Mouse (Mus musculus): ENCODE results near the gene Mxra8.
A peak's percentile ranks its signal among the peaks of the same experiment; 100 is the strongest.

Mxra8 gene

GRCm38 (mm10) chr4:155839483-155839910 lies at the start of gene Mxra8:
Gene Mxra8, plus strand, starts transcription at chr4:155839680.
- DNase-seq (ENCODE audit: low read depth, low spot score) = no peak

DNA sequence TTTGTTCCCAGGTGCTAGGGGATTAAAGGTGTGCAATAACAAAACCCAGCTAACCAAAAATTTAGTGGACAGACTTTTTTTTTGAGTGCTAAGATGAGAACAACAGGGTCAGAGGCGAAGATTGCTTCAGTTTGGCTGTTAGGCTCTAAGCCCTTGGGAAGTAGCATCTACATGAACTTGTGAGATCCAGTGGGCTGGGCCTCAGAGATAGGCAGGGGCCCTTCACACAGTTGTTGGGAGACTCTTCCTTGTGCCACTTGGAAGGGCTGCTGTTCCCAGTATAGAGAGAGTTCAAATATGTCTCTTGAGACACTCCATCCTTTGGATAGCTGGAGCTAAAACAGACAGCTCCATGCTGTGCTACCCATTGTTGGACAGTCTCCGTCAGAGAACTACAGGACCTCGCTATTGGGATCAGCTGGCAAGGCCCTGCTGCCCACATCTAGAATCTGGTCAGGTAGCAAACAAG lies 49.4 kb upstream of the Mxra8 start, which contains the start of gene Ankrd65:
Gene Ankrd65, plus strand, starts transcription at position 419 of the 469 bp plus-strand sequence.
- DNase-seq (ENCODE audit: low read depth, low spot score) = no peak

GRCm38 (mm10) chr4:155790650-155791161 lies 48.8 kb upstream of the Mxra8 start:
- no peak for DNase-seq (ENCODE audit: low read depth, low spot score)

- peak; percentile 44 for DNase-seq (ENCODE audit: low read depth, low spot score)
Observed at GRCm38 (mm10) chr4:155791240-155791933, 48.1 kb upstream of the Mxra8 start.

DNA sequence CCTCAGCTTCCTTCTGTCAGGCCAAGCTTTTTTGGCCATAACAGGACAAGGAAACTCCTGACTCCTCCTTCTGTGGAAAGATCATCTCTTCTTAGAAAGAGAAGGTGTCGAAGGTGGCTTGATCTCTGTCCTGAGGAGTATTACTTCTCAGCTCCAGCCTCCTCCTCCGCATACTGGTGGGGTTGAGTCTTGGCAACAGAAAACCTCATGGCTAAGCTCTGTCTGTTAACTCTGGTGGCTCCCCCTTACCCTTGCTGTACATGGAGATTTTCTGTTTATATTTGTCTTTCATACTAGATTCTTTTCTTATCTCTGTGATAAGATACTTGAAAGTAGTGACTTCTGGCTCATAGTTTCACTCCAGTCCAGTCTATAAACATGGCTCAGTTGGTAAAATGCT lies 45.8 kb upstream of the Mxra8 start:
- no peak for DNase-seq (ENCODE audit: low read depth, low spot score)

DNA sequence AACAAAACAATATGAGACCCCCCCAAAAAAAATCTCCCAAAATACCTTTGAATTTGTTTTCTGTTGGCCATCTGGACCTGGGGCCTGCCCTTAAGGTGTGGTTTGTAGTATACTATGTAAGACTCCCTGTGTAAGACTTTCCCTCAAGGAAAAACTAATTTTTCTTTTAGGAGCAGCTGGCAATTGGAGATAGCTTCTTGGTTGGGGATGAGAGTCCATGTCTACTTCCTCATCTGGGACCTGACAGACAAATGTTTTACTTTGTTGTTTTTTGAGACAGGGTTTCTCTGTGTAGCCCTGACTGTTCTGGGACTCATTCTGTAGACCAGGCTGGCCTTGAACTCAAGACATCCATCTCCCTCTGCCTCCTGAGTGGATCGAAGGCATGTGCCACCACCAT lies 37.4 kb upstream of the Mxra8 start:
- DNase-seq (ENCODE audit: low read depth, low spot score) = peak; percentile 34

GRCm38 (mm10) chr4:155802741-155803339 lies 36.6 kb upstream of the Mxra8 start, which contains the start of gene Mrpl20:
Gene Mrpl20, plus strand, starts transcription at chr4:155802878.
- peak; percentile 83 for DNase-seq (ENCODE audit: low read depth, low spot score)

GRCm38 (mm10) chr4:155803340-155804041 lies 36.0 kb upstream of the Mxra8 start:
- peak; percentile 96 for DNase-seq (ENCODE audit: low read depth, low spot score)

DNA sequence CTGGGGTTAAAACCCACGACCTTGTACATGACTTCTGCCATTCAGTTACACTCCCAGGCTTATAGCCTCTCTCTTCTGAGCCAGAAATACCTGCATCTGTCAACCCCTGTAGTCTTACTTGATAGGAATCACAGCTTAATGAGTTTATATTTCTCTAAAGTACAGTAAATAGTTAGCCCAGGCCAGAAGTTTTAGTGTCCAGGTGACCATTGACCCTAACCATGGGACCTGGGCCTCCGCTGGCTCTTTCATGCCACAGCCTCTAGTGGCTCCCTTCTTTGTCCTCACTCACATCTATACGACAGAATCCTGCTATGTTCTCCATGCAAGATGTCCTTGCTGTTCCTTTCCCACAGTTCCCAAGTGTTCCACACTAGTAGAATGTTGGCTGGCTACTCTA lies 31.6 kb upstream of the Mxra8 start:
- no peak for DNase-seq (ENCODE audit: low read depth, low spot score)

DNA sequence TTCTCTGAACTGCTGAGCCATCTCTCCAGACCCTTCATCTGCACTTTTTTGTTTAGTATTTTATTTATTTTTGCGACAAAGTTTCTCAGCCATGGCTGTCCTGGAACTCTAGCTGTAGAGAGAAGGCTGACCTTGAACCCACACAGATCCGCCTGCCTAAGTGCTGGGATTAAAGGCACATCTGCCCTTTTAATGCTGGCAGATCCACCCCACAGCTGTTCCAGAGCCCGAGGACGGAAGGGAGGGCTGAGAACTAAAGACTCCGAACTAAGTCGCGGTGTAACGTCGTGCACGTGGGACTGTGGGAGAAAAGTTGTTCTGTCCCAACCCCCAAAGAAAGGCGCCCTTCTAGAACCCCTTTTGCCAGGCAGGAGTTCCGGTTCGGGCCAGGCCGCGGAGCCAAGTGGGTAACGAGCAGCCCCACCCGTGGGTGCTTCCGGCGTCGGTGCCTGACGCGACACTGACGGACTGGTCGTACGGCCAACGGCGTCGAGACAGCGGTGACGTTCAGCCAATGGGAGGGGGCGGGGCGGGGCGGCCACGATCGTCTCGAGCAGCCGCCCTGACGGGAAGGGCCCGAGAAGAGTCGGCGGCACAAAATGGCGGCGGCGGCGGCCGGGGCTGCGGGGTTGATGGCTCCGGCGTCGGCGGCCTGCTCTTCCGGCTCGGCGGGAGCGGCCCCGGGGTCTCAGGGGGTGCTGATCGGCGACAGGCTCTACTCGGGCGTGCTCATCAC lies 27.4 kb upstream of the Mxra8 start, which contains the start of gene Ccnl2:
Gene Ccnl2, plus strand, starts transcription at position 561 of the 736 bp plus-strand sequence.
- DNase-seq (ENCODE audit: low read depth, low spot score) = peak; percentile 100

- DNase-seq (ENCODE audit: low read depth, low spot score) = peak; percentile 51
Observed at GRCm38 (mm10) chr4:155812665-155813181, 26.8 kb upstream of the Mxra8 start.

DNA sequence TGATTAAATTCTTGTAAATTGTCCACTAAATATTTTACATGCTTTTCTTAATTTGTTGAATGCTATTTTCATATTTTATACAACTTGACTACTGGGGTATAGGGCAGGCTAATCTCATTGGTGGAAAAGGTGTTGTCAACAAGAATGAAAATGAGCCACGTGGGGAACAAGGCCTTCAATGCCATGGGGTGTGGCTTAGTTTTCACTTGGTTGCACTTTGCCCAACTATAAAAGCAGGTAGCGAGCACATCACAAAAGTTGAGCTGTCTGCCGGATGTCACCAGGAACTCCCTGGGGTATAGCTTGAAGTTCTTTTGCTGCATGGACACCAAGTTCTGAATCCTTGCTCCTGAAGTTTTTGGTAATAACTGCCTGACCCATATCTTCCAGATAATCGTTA lies 21.9 kb upstream of the Mxra8 start:
- no peak for DNase-seq (ENCODE audit: low read depth, low spot score)

DNA sequence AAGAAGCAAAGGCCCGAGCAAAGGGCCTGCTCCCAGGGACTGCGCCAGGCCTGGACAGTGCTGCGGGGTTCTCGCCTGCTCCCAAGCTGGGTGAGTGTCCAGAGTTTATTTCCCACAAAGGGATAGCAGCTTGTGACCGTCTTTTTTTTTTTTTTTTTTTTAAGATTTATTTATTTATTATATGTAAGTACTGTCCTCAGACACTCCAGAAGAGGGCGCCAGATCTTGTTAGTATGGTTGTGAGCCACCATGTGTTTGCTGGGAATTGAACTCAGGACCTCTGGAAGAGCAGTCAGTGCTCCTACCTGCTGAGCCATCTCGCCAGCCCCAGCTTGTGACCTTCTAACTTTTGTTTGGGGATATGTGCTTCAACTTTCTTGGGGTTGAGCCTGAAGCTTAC lies 18.5 kb upstream of the Mxra8 start:
- DNase-seq (ENCODE audit: low read depth, low spot score) = peak; percentile 53

- no peak for DNase-seq (ENCODE audit: low read depth, low spot score)
Observed at GRCm38 (mm10) chr4:155823443-155823842, 16.0 kb upstream of the Mxra8 start.

- no peak for DNase-seq (ENCODE audit: low read depth, low spot score)
Observed at GRCm38 (mm10) chr4:155829866-155830265, 9.6 kb upstream of the Mxra8 start.

GRCm38 (mm10) chr4:155830596-155830995 lies 8.9 kb upstream of the Mxra8 start:
- DNase-seq (ENCODE audit: low read depth, low spot score) = peak; percentile 74

DNA sequence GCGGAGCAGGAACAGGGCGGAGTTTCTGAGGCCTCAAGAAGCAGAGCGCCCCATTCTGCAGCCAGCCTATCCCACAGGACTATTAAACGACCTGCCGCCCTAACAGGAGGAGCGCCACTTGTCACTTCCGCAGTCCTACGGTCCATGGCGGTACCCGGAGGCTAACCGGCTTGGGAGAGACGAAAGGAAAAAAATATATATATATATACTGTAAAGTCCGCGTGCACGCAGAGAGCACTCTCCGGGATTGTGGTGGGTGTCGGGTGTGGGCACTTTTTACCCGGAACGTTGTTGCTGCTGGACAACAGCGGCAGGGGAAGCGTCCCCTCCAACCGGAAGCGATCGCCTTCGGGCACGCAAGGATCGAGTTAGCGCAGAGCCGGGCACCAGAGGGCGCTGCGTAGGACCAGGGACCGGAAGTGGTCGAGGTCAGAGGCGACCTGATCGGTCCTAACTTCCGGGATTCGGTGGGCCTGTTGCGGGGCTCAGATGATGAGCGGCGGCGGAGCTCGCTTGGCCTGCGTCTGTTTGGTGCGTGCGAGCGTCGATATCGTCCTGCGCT lies 8.2 kb upstream of the Mxra8 start, which contains the start of gene Aurkaip1:
Gene Aurkaip1, plus strand, starts transcription at position 68 of the 562 bp plus-strand sequence.
- DNase-seq (ENCODE audit: low read depth, low spot score) = peak; percentile 99

DNA sequence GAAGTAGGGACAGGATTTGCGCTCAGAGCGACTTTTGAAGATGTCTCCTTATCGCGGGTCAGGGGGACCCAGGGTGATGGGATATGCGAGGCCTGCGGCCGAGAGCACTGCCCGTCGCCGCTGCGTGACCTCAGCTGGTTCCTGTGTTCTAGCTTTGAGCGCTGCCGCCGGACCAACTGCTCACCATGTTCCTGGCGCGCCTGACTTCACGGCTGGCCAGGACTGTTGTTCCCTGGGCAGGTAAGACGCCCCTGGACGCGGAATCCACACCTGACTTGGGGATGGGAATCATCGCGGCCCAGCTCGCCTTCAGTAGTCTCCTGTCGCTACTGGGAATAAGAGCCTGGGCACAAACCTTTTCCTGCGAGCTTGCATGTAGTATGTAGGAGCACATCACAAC lies 7.6 kb upstream of the Mxra8 start:
- no peak for DNase-seq (ENCODE audit: low read depth, low spot score)

DNA sequence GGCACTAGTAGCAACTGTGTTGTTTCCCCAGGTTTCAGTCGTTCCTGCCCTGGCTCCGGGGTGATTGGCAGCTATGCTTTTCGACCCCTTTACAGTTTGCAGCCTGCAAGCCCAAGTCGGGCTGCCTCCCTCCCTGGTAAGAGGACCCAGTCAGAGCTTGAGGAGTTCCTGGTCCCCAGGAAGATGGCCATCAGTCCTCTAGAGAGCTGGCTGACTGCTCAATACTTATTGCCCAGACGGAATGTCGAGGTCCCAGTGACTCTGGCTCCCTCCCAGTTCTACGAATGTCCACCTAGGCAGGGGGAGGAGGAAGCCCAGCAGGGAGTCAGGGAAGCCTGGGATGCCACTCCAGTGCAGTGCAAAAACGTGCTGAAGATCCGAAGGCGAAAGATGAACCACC lies 7.2 kb upstream of the Mxra8 start:
- no peak for DNase-seq (ENCODE audit: low read depth, low spot score)

DNA sequence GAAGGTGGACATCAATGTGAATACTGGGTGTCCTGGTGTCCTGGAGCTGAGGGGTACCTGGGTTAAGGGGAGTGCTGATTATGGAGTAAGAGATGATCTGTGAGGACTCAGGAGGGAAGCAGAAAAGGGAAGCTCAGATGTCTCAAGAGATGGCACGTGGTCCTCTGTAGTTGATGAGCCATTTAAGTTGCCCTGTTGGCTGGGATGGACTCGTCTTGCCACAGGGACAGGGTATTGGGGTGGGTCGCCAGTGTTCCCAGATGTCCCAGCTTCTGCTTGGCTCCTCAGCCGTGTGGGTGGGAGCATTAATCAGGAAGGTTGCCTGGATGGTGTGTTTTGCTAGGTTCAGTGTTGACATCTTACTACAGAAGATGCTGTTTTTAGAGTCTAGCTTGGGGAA lies 6.2 kb upstream of the Mxra8 start:
- DNase-seq (ENCODE audit: low read depth, low spot score) = no peak

DNA sequence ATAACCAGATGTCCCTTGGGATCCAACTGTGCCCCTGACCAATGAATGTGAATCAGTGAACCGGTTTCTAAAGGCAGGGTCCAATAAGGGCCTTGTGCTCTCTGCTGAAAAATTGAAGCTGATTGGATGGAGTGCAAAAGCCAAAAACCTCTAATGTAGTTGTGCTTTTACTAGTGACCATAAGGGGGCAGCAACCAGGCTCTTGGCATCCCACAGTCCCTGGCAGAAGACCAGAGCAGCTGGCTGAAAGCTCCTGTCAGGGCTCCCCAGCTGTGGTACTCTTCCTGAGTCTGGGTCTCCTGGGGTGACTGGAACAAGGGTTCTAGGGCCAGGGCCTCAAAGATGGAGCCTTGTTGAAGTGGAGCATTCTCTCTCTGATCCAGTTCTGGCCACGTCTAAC lies 5.6 kb upstream of the Mxra8 start:
- DNase-seq (ENCODE audit: low read depth, low spot score) = peak; percentile 83

Data from A20 (cell line).